Mouse (Mus musculus) myocyte (in vitro differentiated cells): ENCODE data around the gene Tnr. TPM values are rescaled to one million over a fixed set of nuclear protein-coding genes. Genes with fewer than 3 reads are reported as not detected.

Experiments
- H3K27me3 ChIP-seq: one replicate; pipeline ENCODE4 v1.6.1; 2011; ENCODE audit not compliant: control insufficient read depth, insufficient read depth, insufficient read length
- H3K36me3 ChIP-seq: one replicate; pipeline ENCODE4 v1.6.1; 2011; ENCODE audit not compliant: control insufficient read depth, insufficient read depth
- H3K4me2 ChIP-seq: one replicate; pipeline ENCODE4 v1.6.1; 2011; ENCODE audit warnings: low read depth, control low read depth
- H3K4me3 ChIP-seq: one replicate; pipeline ENCODE4 v1.5.1; 2011; ENCODE audit warnings: mild to moderate bottlenecking, control low read depth, moderate library complexity
- H3K79me2 ChIP-seq: one replicate; pipeline ENCODE4 v1.6.1; 2011; ENCODE audit not compliant: control insufficient read depth, insufficient read depth
- H3ac ChIP-seq: one replicate; pipeline ENCODE4 v1.6.1; 2011; ENCODE audit not compliant: control insufficient read depth, insufficient read length
- CEBPB ChIP-seq: IDR thresholded peaks from 2 replicates; pipeline ENCODE4 v1.6.1; 2011; ENCODE audit warnings: mild to moderate bottlenecking, moderate library complexity; ENCODE audit not compliant: poor library complexity, insufficient read depth, severe bottlenecking
- E2F4 ChIP-seq: IDR thresholded peaks from one replicate; pipeline ENCODE4 v1.6.1; 2011; ENCODE audit warnings: mild to moderate bottlenecking, control low read depth, moderate library complexity; ENCODE audit not compliant: insufficient read depth
- MAX ChIP-seq: IDR thresholded peaks from one replicate; pipeline ENCODE4 v1.6.1; 2011; ENCODE audit warnings: low read depth, mild to moderate bottlenecking, control low read depth
- MYOD1 ChIP-seq, 3 experiments: IDR thresholded peaks; one replicate each; pipeline ENCODE4 v1.6.1; 2011; ENCODE audit warnings: control low read depth in 2 of 3, low read depth in 2 of 3, mild to moderate bottlenecking in 2 of 3, moderate library complexity in 1 of 3; ENCODE audit not compliant: insufficient read length in 2 of 3, control insufficient read depth in 1 of 3
- MYOG ChIP-seq, 3 experiments: IDR thresholded peaks; one replicate each; pipeline ENCODE4 v1.6.1; 2011; ENCODE audit warnings: control low read depth in 2 of 3, low read depth in 2 of 3, mild to moderate bottlenecking in 2 of 3; ENCODE audit not compliant: insufficient read length in 2 of 3, control insufficient read depth in 1 of 3, insufficient read depth in 1 of 3
- POLR2A ChIP-seq: IDR thresholded peaks from one replicate; pipeline ENCODE4 v1.6.1; 2011; ENCODE audit warnings: low read depth, mild to moderate bottlenecking, control low read depth, moderate library complexity; ENCODE audit not compliant: insufficient read length
- POLR2AphosphoS2 ChIP-seq: IDR thresholded peaks from one replicate; pipeline ENCODE4 v1.6.1; 2011; ENCODE audit warnings: low read depth, control low read depth; ENCODE audit not compliant: insufficient read length
- REST ChIP-seq: IDR thresholded peaks from one replicate; pipeline ENCODE4 v1.6.1; 2011; ENCODE audit warnings: mild to moderate bottlenecking, control low read depth, moderate library complexity; ENCODE audit not compliant: insufficient read depth, insufficient read length
- SRF ChIP-seq: IDR thresholded peaks from one replicate; pipeline ENCODE4 v1.6.1; 2011; ENCODE audit warnings: low read depth; ENCODE audit not compliant: control insufficient read depth, insufficient read length
- TCF12 ChIP-seq: IDR thresholded peaks from one replicate; pipeline ENCODE4 v1.6.1; 2011; ENCODE audit warnings: mild to moderate bottlenecking, control low read depth; ENCODE audit not compliant: poor library complexity, insufficient read depth, severe bottlenecking
- TCF3 ChIP-seq: IDR thresholded peaks from one replicate; pipeline ENCODE4 v1.6.1; 2011; ENCODE audit warnings: low read depth, control low read depth; ENCODE audit not compliant: insufficient read length
- USF1 ChIP-seq: IDR thresholded peaks from one replicate; pipeline ENCODE4 v1.6.1; 2011; ENCODE audit warnings: low read depth, mild to moderate bottlenecking, control low read depth, moderate library complexity
- polyA plus RNA-seq: library from polyadenylated mRNA; unstranded; fragments of >200 nt; fragmentation: generic; extraction: Trizol; gene quantifications from one replicate; pipeline ENCODE4 v1.2.1, GENCODE M21; 2012; ENCODE audit warnings: missing spikeins

Gene Tnr
- polyA plus RNA-seq: 0.02 TPM

GRCm38 (mm10) chr1:159523578-159523977 is at the start of gene Tnr:
Gene Tnr (plus strand): TSS chr1:159523769.
- H3K27me3 ChIP-seq: no peaks in the 10 kb centered on the region
- H3K4me2 ChIP-seq: no peak within 1 kb of the TSS
- H3ac ChIP-seq: no peak within 1 kb of the TSS
- H3K36me3 ChIP-seq: no peaks in the 10 kb centered on the region
- H3K79me2 ChIP-seq: no peaks in the 10 kb centered on the region
- TF ChIP-seq MAX (no peak), REST (no peak), MYOD1 (IDR thresholded peaks at IDR 0.05; ENCODE audit: control insufficient read depth in 1 of 3, insufficient read length in 2 of 3, low read depth in 2 of 3) (no peak), TCF3 (no peak), POLR2AphosphoS2 (no peak), SRF (no peak), E2F4 (no peak), USF1 (no peak), CEBPB (no peak), TCF12 (no peak), POLR2A (no peak), MYOG (IDR thresholded peaks at IDR 0.05; ENCODE audit: control insufficient read depth in 1 of 3, insufficient read depth in 1 of 3, insufficient read length in 2 of 3, low read depth in 2 of 3) (no peak)
- H3K4me3 ChIP-seq: no peak within 1 kb of the TSS

DNA sequence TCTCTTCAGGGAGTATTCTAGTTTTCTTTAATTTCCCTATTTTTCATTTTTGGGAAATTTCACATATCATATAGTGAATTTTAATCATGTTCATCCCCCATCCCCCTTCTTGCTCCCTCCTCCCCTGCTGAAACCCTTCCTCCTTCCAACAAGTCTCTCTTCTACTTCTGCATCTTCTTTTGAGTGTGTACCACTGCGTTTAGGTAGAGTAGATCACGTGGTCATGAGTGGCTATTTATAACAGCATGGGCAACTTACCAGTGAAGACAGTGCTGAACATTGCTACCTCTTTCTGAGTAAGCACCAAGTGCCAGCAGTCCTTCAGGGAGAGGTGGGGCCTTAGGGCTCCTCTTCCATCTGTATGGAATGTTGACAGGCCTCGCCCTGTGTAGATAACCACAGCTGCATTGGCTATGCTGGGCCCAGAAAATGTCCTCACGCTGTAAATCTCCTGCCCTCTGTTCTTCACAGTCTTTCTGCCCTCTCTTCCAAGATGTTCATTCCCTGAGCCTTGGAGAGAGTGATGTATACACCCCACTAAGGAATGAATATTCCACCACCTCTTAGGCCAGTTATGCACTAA is 33.6 kb upstream of the Tnr start:
- no peaks in the 10 kb centered on the region for H3K79me2 ChIP-seq
- no peak for TF ChIP-seq E2F4
- no peak for TF ChIP-seq MYOG (IDR thresholded peaks at IDR 0.05; ENCODE audit: control insufficient read depth in 1 of 3, insufficient read depth in 1 of 3, insufficient read length in 2 of 3, low read depth in 2 of 3)
- no peak for TF ChIP-seq MYOD1 (IDR thresholded peaks at IDR 0.05; ENCODE audit: control insufficient read depth in 1 of 3, insufficient read length in 2 of 3, low read depth in 2 of 3)
- TF ChIP-seq REST: no peak
- peak; percentile 72 for TF ChIP-seq USF1

DNA sequence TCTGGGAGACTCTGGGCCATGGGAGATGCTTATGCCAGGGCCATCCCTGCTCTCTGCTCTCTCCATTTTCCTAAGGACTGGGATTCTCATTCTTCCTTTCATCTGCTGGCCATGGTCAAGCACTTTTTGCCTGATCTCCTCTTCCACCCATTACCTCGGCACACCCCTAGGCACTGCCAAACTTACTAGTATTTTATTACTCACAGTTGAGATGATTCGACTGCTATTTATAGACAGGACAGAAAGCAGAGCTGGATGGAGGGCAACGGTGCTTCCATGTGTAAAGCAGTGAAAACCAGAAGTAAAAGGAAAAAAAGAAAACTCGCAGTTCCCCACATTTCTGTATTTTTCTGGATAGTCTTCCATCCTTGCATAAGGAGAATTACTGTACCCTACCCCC is 31.0 kb upstream of the Tnr start:
- Histone ChIP-seq H3K27me3 (no peaks in the 10 kb centered on the region), H3K4me3 (no peak overlapping the region), H3K4me2 (no peak overlapping the region), H3ac (no peak overlapping the region), H3K79me2 (no peaks in the 10 kb centered on the region), H3K36me3 (no peaks in the 10 kb centered on the region)
- TF ChIP-seq CEBPB (no peak), POLR2A (no peak), USF1 (no peak), POLR2AphosphoS2 (no peak), MYOG (IDR thresholded peaks at IDR 0.05; ENCODE audit: control insufficient read depth in 1 of 3, insufficient read depth in 1 of 3, insufficient read length in 2 of 3, low read depth in 2 of 3) (no peak), SRF (no peak), TCF3 (no peak), MAX (no peak), TCF12 (no peak), REST (no peak), MYOD1 (IDR thresholded peaks at IDR 0.05; ENCODE audit: control insufficient read depth in 1 of 3, insufficient read length in 2 of 3, low read depth in 2 of 3) (no peak), E2F4 (no peak)

More for the DNA sequence above, 33.6 kb upstream of the Tnr start:
- Histone ChIP-seq H3ac (no peak overlapping the region), H3K4me3 (no peak overlapping the region), H3K4me2 (no peak overlapping the region), H3K36me3 (no peaks in the 10 kb centered on the region), H3K27me3 (no peaks in the 10 kb centered on the region)

GRCm38 (mm10) chr1:159493720-159494499 is 29.7 kb upstream of the Tnr start:
- H3K4me3 ChIP-seq: no peak overlapping the region
- no peaks in the 10 kb centered on the region for H3K36me3 ChIP-seq
- no peak overlapping the region for H3ac ChIP-seq
- H3K27me3 ChIP-seq: no peaks in the 10 kb centered on the region
- no peak overlapping the region for H3K4me2 ChIP-seq
- no peak for TF ChIP-seq USF1
- TF ChIP-seq REST: no peak
- TF ChIP-seq E2F4: no peak
- TF ChIP-seq MAX: no peak
- no peak for TF ChIP-seq MYOG (IDR thresholded peaks at IDR 0.05; ENCODE audit: control insufficient read depth in 1 of 3, insufficient read depth in 1 of 3, insufficient read length in 2 of 3, low read depth in 2 of 3)
- TF ChIP-seq CEBPB: no peak
- no peak for TF ChIP-seq POLR2A
- TF ChIP-seq MYOD1 (IDR thresholded peaks at IDR 0.05; ENCODE audit: control insufficient read depth in 1 of 3, insufficient read length in 2 of 3, low read depth in 2 of 3): no peak
- no peak for TF ChIP-seq POLR2AphosphoS2
- TF ChIP-seq TCF12: no peak
- H3K79me2 ChIP-seq: no peaks in the 10 kb centered on the region
